11 mouse cellular contexts compared by ENCODE assay signal in genomic region chr10:121873063-121873489, GRCm38 (mm10).
DNase-seq lines count a peak whose midpoint lies in the region; ATAC-seq lines count a peak whose summit lies in the region.
"Had no signal": no experiment of that assay in that cellular context is flagged by ENCODE, and none has a peak within 500 bp of the region (broad histone marks: within the 10 kb centered on the region; RNA-seq: fewer than 3 reads in every experiment).

No protein-coding gene starts in this region.

- no peak overlapping the region for H3K4me3 ChIP-seq in forebrain, embryonic 14.5 days (ENCODE audit: low read depth, low read length)
- no peak overlapping the region for H3K4me3 ChIP-seq in forebrain, embryonic 11.5 days (ENCODE audit: low read depth, low read length)
- no peak overlapping the region for H3K4me3 ChIP-seq in neural tube, embryonic 13.5 days
- H3K4me3 ChIP-seq in limb, embryonic 11.5 days (ENCODE audit: low read depth, low read length), result no peak overlapping the region
- H3K4me3 ChIP-seq: heart, embryonic 13.5 days had no signal

- ATAC-seq in forebrain, embryonic 14.5 days, result no peak
- ATAC-seq in forebrain, embryonic 11.5 days (replicated peaks; ENCODE audit: low FRiP score), result no peak
- ATAC-seq in neural tube, embryonic 13.5 days (ENCODE audit: low read depth), result no peak
- ATAC-seq in limb, embryonic 11.5 days (ENCODE audit: insufficient number of reproducible peaks, low FRiP score, low TSS enrichment, low read depth), result no peak
- no peak for ATAC-seq in cerebellum, adult (ENCODE audit: insufficient number of reproducible peaks, low FRiP score, low TSS enrichment)

- H3K27me3 ChIP-seq in forebrain, embryonic 14.5 days (replicated peaks; ENCODE audit: control insufficient read depth, insufficient read depth, low read length), result no peaks in the 10 kb centered on the region
- H3K27me3 ChIP-seq in forebrain, embryonic 11.5 days (ENCODE audit: control insufficient read depth, insufficient read depth, low read length), result no peaks in the 10 kb centered on the region
- H3K27me3 ChIP-seq in neural tube, embryonic 13.5 days, result no peaks in the 10 kb centered on the region
- no peaks in the 10 kb centered on the region for H3K27me3 ChIP-seq in limb, embryonic 11.5 days (ENCODE audit: control insufficient read depth, insufficient read depth, low read length)
- H3K27me3 ChIP-seq: heart, embryonic 13.5 days had no signal

- H3K4me2 ChIP-seq in forebrain, embryonic 14.5 days (ENCODE audit: low read length), result no peak overlapping the region
- H3K4me2 ChIP-seq in forebrain, embryonic 11.5 days (ENCODE audit: low read depth, low read length, severe bottlenecking), result no peak overlapping the region
- H3K4me2 ChIP-seq in neural tube, embryonic 13.5 days, result no peak overlapping the region
- no peak overlapping the region for H3K4me2 ChIP-seq in limb, embryonic 11.5 days (ENCODE audit: low read depth, severe bottlenecking)
- H3K4me2 ChIP-seq: heart, embryonic 13.5 days had no signal

- no peak for DNase-seq in forebrain, embryonic 14.5 days (ENCODE audit: low spot score)
- no peak for DNase-seq in forebrain, embryonic 11.5 days (ENCODE audit: low spot score)
- no peak for DNase-seq in neural tube, embryonic 10.5 days (ENCODE audit: extremely low spot score, low spot score)
- DNase-seq in limb, embryonic 11.5 days (ENCODE audit: low spot score), result peak; percentile 59
- no peak for DNase-seq in urinary bladder, postnatal 36 days (ENCODE audit: low spot score in 2 of 2)
- DNase-seq in thymus, postnatal 14 days, result no peak
- DNase-seq: spleen, adult 18-20 months had no signal

- no peaks in the 10 kb centered on the region for H3K4me1 ChIP-seq in forebrain, embryonic 14.5 days (ENCODE audit: control insufficient read depth, insufficient read depth, low read length)
- H3K4me1 ChIP-seq in forebrain, embryonic 11.5 days (replicated peaks; ENCODE audit: control insufficient read depth, insufficient read depth, low read length), result no peaks in the 10 kb centered on the region
- H3K4me1 ChIP-seq in neural tube, embryonic 13.5 days (replicated peaks), result peaks cover 27% of the 10 kb centered on the region
- H3K4me1 ChIP-seq in limb, embryonic 11.5 days (ENCODE audit: control insufficient read depth, insufficient read depth, low read length), result peaks cover 16% of the 10 kb centered on the region

- H3K36me3 ChIP-seq in forebrain, embryonic 14.5 days (ENCODE audit: control insufficient read depth, insufficient read depth, low read length), result peaks cover 14% of the 10 kb centered on the region
- H3K36me3 ChIP-seq in forebrain, embryonic 11.5 days (ENCODE audit: control insufficient read depth, insufficient read depth, low read length), result peaks cover 6% of the 10 kb centered on the region; the same call in 1 of the 2 replicates
- H3K36me3 ChIP-seq in neural tube, embryonic 13.5 days, result peaks cover 22% of the 10 kb centered on the region
- peaks cover 2% of the 10 kb centered on the region; the same call in 1 of the 2 replicates for H3K36me3 ChIP-seq in limb, embryonic 11.5 days (ENCODE audit: control insufficient read depth, insufficient read depth, low read length)

- H3K9me3 ChIP-seq in forebrain, embryonic 14.5 days (replicated peaks; ENCODE audit: control insufficient read depth, low read length), result no peaks in the 10 kb centered on the region
- no peaks in the 10 kb centered on the region for H3K9me3 ChIP-seq in forebrain, embryonic 11.5 days (ENCODE audit: control insufficient read depth, low read length)
- no peaks in the 10 kb centered on the region for H3K9me3 ChIP-seq in neural tube, embryonic 13.5 days
- no peaks in the 10 kb centered on the region for H3K9me3 ChIP-seq in limb, embryonic 11.5 days (ENCODE audit: control insufficient read depth, low read length)

- WGBS in forebrain, embryonic 14.5 days, result 74% methylated on average over 4 of the region's 4 CpGs
- 64% methylated on average over 4 of the region's 4 CpGs for WGBS in forebrain, embryonic 11.5 days
- 36% methylated on average over 4 of the region's 4 CpGs for WGBS in neural tube, embryonic 13.5 days
- WGBS in limb, embryonic 11.5 days, result 20% methylated on average over 4 of the region's 4 CpGs

- peak overlapping the region; percentile 15; the same call in 1 of the 2 replicates for H3K27ac ChIP-seq in forebrain, embryonic 14.5 days (ENCODE audit: low read depth, low read length)
- no peak overlapping the region for H3K27ac ChIP-seq in forebrain, embryonic 11.5 days (ENCODE audit: low read depth, low read length)
- H3K27ac ChIP-seq in neural tube, embryonic 13.5 days (replicated peaks), result peak overlapping the region; percentile 65
- H3K27ac ChIP-seq in limb, embryonic 11.5 days (replicated peaks; ENCODE audit: low read depth, low read length), result peak overlapping the region; percentile 36
- H3K27ac ChIP-seq: heart, embryonic 13.5 days; macrophage had no signal

- no peak overlapping the region for H3K9ac ChIP-seq in forebrain, embryonic 14.5 days (ENCODE audit: low read length)
- H3K9ac ChIP-seq in forebrain, embryonic 11.5 days (ENCODE audit: low read length), result no peak overlapping the region
- H3K9ac ChIP-seq in neural tube, embryonic 13.5 days, result no peak overlapping the region
- no peak overlapping the region for H3K9ac ChIP-seq in limb, embryonic 11.5 days (ENCODE audit: low read length)
- H3K9ac ChIP-seq: heart, embryonic 13.5 days had no signal
